Mouse (Mus musculus): ENCODE measurements around the gene Rab11fip5. TPM values are rescaled to one million over a fixed set of nuclear protein-coding genes. Genes with fewer than 3 reads are reported as not detected.

Gene Rab11fip5
- 22.1 and 23.4 TPM in 2 replicates for polyA plus RNA-seq (2015; fragmentation: Nextera tagmentation; extraction: Ambion mirVana)

DNA sequence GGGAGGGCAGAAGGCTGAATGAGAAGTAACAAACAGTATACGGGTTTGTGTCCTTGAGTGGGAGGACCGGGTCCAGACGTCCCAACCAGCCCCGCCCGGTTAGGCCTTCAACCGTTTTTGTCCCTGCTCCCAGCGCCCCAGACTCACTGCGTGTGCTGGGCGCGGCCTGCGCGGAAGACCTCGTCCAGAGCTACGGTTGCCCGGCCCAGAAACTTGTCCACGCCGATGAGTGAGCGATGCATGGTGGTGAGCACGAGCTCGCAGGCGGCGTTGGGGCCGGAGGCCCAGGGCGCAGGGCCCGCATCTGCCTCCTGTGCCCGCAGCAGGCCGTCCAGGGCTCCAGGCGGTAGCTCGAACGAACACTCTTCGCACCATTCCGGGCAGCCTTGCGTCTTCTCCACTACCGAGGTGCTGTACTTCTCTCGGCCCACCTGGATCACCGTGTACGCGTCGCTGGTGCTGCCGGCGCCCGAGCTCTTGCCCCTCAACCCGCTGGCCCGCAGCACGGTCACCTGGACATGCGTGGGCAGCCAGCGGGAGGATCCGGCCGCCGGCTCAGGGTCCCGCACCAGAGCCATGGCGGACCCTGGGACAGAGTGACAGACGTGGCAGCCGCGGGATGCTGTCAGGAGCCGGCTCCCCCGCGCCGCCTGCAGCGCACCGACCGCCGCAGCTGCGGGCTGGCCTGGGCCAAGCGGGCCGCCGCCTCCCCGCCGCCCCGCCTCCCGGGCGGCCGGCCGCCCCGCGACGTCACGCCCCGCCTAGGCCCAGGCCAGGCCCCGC is at the start of gene Rab11fip5:
TSS of gene Rab11fip5 (minus strand) at position 684 of the 783 bp plus-strand sequence.
- peak within 1 kb of the TSS; percentile 83 for H3K27ac ChIP-seq
- H3K27me3 ChIP-seq (replicated peaks), result no peaks in the 10 kb centered on the region; the same call in 1 of the 2 replicates
- WGBS, result under 1% methylated on average over 80 of the region's 80 CpGs
- peak within 1 kb of the TSS; percentile 86 for H3K9ac ChIP-seq
- H3K4me1 ChIP-seq, result peaks cover 28% of the 10 kb centered on the region
- H3K4me3 ChIP-seq, result peak within 1 kb of the TSS; percentile 88
- no peaks in the 10 kb centered on the region for H3K36me3 ChIP-seq (replicated peaks)
- peak; percentile 97 for ATAC-seq (replicated peaks)
- peak within 1 kb of the TSS; percentile 85 for H3K4me2 ChIP-seq
- no peaks in the 10 kb centered on the region for H3K9me3 ChIP-seq

DNA sequence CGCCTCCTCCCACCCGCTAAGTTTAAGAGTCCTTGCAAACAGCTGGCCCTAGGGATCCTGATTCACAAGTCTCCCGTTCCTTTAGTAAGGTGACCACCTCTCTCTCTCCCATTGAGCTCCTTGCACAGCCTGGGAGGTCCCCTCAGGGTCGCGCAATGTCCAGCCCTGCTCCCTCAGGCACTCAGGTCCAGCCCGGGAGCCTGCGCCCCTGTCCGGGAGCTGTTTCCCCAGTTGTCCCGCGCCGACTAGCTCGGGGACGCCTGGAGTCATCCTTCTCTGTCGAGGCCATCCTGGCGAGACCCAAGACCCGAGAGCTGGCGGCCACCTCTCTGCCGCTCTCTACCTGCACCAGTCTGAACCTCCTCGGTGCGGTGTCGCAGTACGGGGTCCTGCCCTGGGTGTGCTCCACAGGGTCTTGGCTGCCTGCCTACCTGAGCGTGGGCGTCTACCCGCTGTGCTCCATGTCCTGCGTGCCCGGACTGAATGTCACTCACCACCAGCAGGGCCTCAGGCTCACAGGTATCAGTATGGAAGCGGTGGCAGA is 49.5 kb upstream of the Rab11fip5 start, which contains the start of gene Noto:
TSS of gene Noto (plus strand) at position 51 of the 544 bp plus-strand sequence.
- no peaks in the 10 kb centered on the region for H3K4me1 ChIP-seq

GRCm38 (mm10) chr6:85419150-85419549 is 44.7 kb upstream of the Rab11fip5 start:
- Histone ChIP-seq H3K4me2 (no peak overlapping the region), H3K27ac (no peak overlapping the region), H3K27me3 (replicated peaks) (0 out of 2 replicates have a peak, but pooled peaks cover 2% of the 10 kb centered on the region), H3K4me3 (no peak overlapping the region), H3K4me1 (no peaks in the 10 kb centered on the region), H3K9ac (no peak overlapping the region), H3K36me3 (replicated peaks) (no peaks in the 10 kb centered on the region), H3K9me3 (no peaks in the 10 kb centered on the region)
- 82% methylated on average over 2 of the region's 2 CpGs for WGBS
- ATAC-seq (replicated peaks), result no peak

More for the DNA sequence above, 49.5 kb upstream of the Rab11fip5 start, which contains the start of gene Noto:
- 0 out of 2 replicates have a peak, but pooled peaks cover 5% of the 10 kb centered on the region for H3K27me3 ChIP-seq (replicated peaks)
- no peak within 1 kb of the TSS for H3K4me3 ChIP-seq
- H3K9me3 ChIP-seq, result no peaks in the 10 kb centered on the region
- no peak for ATAC-seq (replicated peaks)
- WGBS, result 17% methylated on average over 28 of the region's 28 CpGs
- H3K9ac ChIP-seq, result no peak within 1 kb of the TSS
- H3K4me2 ChIP-seq, result no peak within 1 kb of the TSS
- no peak within 1 kb of the TSS for H3K27ac ChIP-seq
- no peaks in the 10 kb centered on the region for H3K36me3 ChIP-seq (replicated peaks)

DNA sequence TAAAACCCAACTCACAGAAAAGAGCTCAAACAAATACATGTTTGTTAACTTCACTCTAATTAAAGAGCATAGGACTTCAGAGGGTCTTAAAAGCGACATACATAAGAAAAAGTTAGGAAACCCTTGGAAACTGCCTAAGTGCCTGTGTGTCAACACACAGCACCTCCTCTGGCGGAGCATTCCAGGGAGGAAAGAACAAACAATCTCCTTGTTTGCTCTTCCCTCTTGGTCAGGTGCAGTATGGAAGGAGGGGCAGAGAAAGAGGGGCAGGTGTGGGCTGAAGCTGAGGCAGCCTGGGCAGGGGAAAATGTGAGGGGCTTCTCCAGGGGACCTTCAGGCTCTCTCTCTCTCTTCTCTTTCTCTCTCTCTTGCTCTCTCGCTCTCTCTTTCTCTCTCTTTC is 41.4 kb upstream of the Rab11fip5 start:
- WGBS, result 77% methylated on average over 3 of the region's 3 CpGs
- H3K27ac ChIP-seq, result no peak overlapping the region
- H3K4me2 ChIP-seq, result no peak overlapping the region
- H3K36me3 ChIP-seq (replicated peaks), result no peaks in the 10 kb centered on the region
- H3K9me3 ChIP-seq, result no peaks in the 10 kb centered on the region
- H3K27me3 ChIP-seq (replicated peaks), result no peaks in the 10 kb centered on the region
- no peak overlapping the region for H3K4me3 ChIP-seq
- ATAC-seq (replicated peaks), result no peak
- H3K4me1 ChIP-seq, result no peaks in the 10 kb centered on the region
- H3K9ac ChIP-seq, result no peak overlapping the region

DNA sequence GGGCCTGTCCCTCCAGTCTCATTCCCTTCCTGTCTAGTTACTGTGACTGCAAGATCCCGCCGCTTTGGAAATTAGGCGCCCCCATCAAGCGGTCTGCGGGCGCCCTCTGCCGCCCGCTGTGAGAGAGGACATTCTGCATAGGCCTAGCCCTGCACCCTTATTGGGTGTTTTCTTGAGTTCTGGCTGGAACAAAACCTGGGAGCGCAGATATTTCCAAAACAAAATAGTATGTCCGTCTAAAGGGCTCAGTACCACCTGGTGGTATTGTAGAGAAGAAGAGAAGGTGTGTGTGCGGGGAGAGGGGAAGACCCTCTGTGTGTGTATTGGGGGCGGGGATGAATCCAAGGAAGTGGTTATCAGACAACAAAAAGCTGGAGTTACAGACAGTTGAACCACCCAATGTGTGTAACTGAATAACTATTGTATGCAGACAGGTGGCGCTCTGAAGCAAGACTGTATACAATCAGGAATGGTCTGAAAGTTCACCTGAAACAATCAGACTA is 36.4 kb upstream of the Rab11fip5 start:
- H3K27me3 ChIP-seq (replicated peaks), result peaks cover 26% of the 10 kb centered on the region
- no peak overlapping the region for H3K4me3 ChIP-seq
- H3K4me1 ChIP-seq, result peaks cover 12% of the 10 kb centered on the region
- WGBS, result 10% methylated on average over 13 of the region's 13 CpGs
- peak; percentile 88 for ATAC-seq (replicated peaks)
- no peak overlapping the region for H3K27ac ChIP-seq
- H3K9me3 ChIP-seq, result no peaks in the 10 kb centered on the region
- H3K9ac ChIP-seq, result no peak overlapping the region
- H3K36me3 ChIP-seq (replicated peaks), result no peaks in the 10 kb centered on the region
- H3K4me2 ChIP-seq, result no peak overlapping the region

GRCm38 (mm10) chr6:85409003-85409402 is 34.6 kb upstream of the Rab11fip5 start:
- no peak for ATAC-seq (replicated peaks)
- peak overlapping the region; percentile 22 for H3K4me3 ChIP-seq
- H3K9me3 ChIP-seq, result no peaks in the 10 kb centered on the region
- H3K27ac ChIP-seq, result no peak overlapping the region
- peaks cover 12% of the 10 kb centered on the region for H3K4me1 ChIP-seq
- peak overlapping the region; percentile 58 for H3K4me2 ChIP-seq
- peaks cover 26% of the 10 kb centered on the region for H3K27me3 ChIP-seq (replicated peaks)
- WGBS, result 1% methylated on average over 28 of the region's 31 CpGs
- peak overlapping the region; percentile 15 for H3K9ac ChIP-seq
- no peaks in the 10 kb centered on the region for H3K36me3 ChIP-seq (replicated peaks)

DNA sequence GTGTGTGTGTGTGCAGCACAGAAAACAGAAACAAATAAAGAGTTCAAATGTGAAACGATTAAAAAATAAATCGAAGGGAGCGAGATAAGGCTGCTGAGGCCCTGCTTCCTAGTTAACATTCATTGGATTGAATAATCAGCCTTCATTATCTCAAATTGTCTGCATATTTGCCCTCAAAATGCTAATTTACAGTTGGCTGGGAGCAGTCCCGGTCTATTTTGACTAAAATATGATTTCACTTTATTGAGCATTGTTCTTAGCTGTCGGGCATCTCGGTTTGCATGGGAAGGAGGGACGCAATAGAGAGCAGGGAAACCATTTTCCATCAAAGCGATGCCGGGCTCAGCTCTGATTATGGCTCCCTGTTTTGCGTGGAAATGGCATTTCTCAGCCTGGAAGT is 28.6 kb upstream of the Rab11fip5 start:
- H3K27me3 ChIP-seq (replicated peaks), result 0 out of 2 replicates have a peak, but pooled peaks cover 3% of the 10 kb centered on the region
- ATAC-seq (replicated peaks), result peak; percentile 45
- H3K27ac ChIP-seq, result peak overlapping the region; percentile 69
- WGBS, result 56% methylated on average over 10 of the region's 10 CpGs
- no peak overlapping the region for H3K4me3 ChIP-seq
- no peaks in the 10 kb centered on the region for H3K36me3 ChIP-seq (replicated peaks)
- no peak overlapping the region for H3K9ac ChIP-seq
- H3K9me3 ChIP-seq, result no peaks in the 10 kb centered on the region
- H3K4me2 ChIP-seq, result no peak overlapping the region
- no peaks in the 10 kb centered on the region for H3K4me1 ChIP-seq

DNA sequence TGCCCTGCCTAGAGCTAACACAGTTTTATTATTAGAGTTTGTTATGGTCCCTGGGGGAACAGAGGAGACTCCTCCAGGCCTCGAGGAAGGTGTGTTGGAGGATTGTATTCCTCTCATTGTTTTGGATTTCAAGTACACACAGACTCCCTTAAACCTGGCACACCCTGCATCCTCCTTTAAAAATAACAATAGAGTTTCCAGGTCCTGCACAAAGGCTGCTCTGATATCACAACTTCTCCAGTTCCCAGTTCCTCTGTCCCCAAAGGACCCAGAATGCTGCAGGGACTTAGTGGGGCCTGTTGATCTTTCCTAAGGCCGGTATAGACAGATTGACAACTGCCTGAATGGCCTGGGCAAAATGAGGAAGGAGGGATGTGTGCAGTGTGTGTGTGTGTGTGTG is 28.2 kb upstream of the Rab11fip5 start:
- ATAC-seq (replicated peaks), result no peak
- Histone ChIP-seq H3K36me3 (replicated peaks) (no peaks in the 10 kb centered on the region), H3K27me3 (replicated peaks) (0 out of 2 replicates have a peak, but pooled peaks cover 2% of the 10 kb centered on the region), H3K9ac (no peak overlapping the region), H3K9me3 (no peaks in the 10 kb centered on the region), H3K4me3 (no peak overlapping the region), H3K27ac (peak overlapping the region; percentile 69), H3K4me2 (no peak overlapping the region), H3K4me1 (no peaks in the 10 kb centered on the region)
- whole genome bisulfite sequencing, result 26% methylated on average over 2 of the region's 2 CpGs

DNA sequence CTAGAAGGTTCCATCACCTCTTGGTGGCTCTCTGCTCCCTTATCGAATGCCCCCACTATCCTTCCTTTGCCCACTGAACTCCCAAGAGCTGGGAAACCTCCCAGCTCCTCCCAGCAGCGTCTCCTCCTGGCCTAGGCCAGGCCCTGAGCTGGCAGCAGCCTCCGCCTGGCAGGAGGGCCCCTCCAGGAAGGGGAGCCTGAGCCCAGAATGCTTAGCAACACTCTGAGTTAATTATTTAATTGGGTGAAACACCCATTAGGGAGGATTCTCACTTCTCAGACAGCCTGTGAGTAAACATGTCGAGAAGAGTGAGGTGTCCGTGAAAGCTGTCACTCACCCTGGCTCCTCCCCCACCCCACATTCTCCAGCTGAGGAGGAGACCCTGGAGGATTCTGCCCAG is 25.3 kb upstream of the Rab11fip5 start:
- Histone ChIP-seq H3K9me3 (no peaks in the 10 kb centered on the region), H3K4me2 (no peak overlapping the region), H3K27ac (no peak overlapping the region), H3K27me3 (replicated peaks) (no peaks in the 10 kb centered on the region), H3K4me1 (no peaks in the 10 kb centered on the region), H3K36me3 (replicated peaks) (no peaks in the 10 kb centered on the region), H3K4me3 (no peak overlapping the region), H3K9ac (no peak overlapping the region)
- 29% methylated on average over 5 of the region's 5 CpGs for WGBS
- ATAC-seq (replicated peaks), result no peak

DNA sequence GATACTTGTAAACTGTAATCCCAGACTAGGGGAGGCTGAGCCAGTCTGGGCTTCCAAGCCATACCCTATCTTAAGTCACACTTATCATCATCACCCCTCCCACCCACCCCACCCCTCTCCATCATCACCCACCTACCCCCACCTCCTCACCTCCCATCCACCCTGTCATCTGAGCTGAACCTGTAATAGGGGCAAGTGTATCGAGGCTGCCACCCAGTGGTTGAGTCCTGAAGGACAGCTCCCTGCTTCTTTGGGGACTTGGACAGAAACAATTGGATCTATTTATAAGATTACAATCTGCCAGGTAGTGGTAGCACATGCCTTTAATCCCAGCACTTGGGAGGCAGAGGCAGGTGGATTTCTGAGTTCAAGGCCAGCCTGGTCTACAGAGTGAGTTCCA is 22.7 kb upstream of the Rab11fip5 start:
- no peaks in the 10 kb centered on the region for H3K27me3 ChIP-seq (replicated peaks)
- no peak for ATAC-seq (replicated peaks)
- H3K9me3 ChIP-seq, result no peaks in the 10 kb centered on the region
- no peaks in the 10 kb centered on the region for H3K4me1 ChIP-seq
- no peak overlapping the region for H3K4me2 ChIP-seq
- no peaks in the 10 kb centered on the region for H3K36me3 ChIP-seq (replicated peaks)
- 23% methylated on average over 1 of the region's 1 CpGs for WGBS
- H3K4me3 ChIP-seq, result no peak overlapping the region
- no peak overlapping the region for H3K9ac ChIP-seq
- H3K27ac ChIP-seq, result no peak overlapping the region

GRCm38 (mm10) chr6:85395360-85395759 is 20.9 kb upstream of the Rab11fip5 start:
- H3K9me3 ChIP-seq, result no peaks in the 10 kb centered on the region
- H3K27ac ChIP-seq, result no peak overlapping the region
- H3K4me2 ChIP-seq, result no peak overlapping the region
- H3K9ac ChIP-seq, result no peak overlapping the region
- WGBS, result 71% methylated on average over 2 of the region's 2 CpGs
- H3K4me3 ChIP-seq, result no peak overlapping the region
- H3K36me3 ChIP-seq (replicated peaks), result no peaks in the 10 kb centered on the region
- no peaks in the 10 kb centered on the region for H3K4me1 ChIP-seq
- no peak for ATAC-seq (replicated peaks)
- H3K27me3 ChIP-seq (replicated peaks), result no peaks in the 10 kb centered on the region

- no peaks in the 10 kb centered on the region for H3K9me3 ChIP-seq
- H3K27ac ChIP-seq, result no peak overlapping the region
- WGBS, result 25% methylated on average over 6 of the region's 7 CpGs
- no peaks in the 10 kb centered on the region for H3K36me3 ChIP-seq (replicated peaks)
- H3K4me2 ChIP-seq, result no peak overlapping the region
- H3K4me3 ChIP-seq, result no peak overlapping the region
- H3K9ac ChIP-seq, result no peak overlapping the region
- no peak for ATAC-seq (replicated peaks)
- no peaks in the 10 kb centered on the region for H3K4me1 ChIP-seq
- H3K27me3 ChIP-seq (replicated peaks), result no peaks in the 10 kb centered on the region; the same call in 1 of the 2 replicates
These were observed 17.4 kb upstream of the Rab11fip5 start for GRCm38 (mm10) chr6:85391803-85392202.

Data from midbrain, embryonic 15.5 days (tissue).